Mouse (Mus musculus) c-Kit-positive CD71-negative TER-119-negative erythroid progenitor cells, embryonic 14.5 days (primary cell): ENCODE data around the gene Gm28051.

Source experiments
- DNase-seq: peaks from one replicate; pipeline ENCODE4 v3.0.0-alpha.2; 2013; ENCODE audit warnings: low read depth

Gene Gm28051

DNA sequence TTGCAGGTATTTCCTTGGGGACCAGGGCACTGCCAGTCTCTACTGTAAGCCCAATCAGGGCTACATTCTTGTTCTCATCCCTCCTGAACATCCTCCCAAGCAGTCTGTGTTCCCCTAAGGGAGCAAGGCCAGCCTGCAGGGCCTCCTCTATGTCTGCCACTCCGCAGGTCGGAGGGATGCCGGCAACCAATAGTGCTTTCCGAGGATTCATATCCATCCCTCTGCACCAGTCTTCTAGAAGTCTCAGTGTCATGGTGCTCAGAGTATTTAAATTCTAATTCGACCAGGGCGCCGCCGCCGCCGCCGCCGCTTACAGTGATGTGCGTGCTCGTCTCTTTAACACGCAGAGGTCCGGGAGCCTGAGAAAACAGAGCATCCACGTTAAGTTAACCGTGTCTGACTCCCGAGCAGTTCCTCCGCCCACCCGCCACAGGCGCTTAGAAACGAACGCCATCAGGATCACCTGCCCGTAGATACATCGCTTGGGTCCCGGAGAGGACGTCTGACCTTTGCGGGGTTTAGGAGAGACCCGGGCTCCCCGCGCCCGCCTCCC lies 14.5 kb downstream of the Gm28051 start:
- DNase-seq: no peak

DNA sequence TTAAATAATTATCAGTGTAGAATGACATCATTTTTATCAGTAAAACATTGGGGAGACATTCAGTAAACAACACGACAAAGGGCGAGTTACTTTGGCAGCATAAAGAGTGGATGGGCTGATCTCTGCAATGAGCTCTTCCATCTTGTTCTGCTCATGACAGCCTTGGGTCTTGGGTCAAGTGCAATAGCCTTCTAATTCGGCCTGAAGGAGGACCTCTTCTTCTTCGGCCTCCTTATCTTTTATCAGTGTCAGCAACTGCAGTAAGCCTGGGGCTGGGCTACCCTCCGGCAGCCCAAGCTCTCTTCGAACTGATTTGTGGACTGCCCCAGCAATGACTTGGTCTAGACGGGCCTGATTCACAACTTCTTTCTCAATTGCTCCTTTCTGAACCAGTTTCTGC lies 15.5 kb downstream of the Gm28051 start:
- DNase-seq: no peak

GRCm38 (mm10) chr12:102740285-102740684 lies 17.3 kb downstream of the Gm28051 start:
- no peak for DNase-seq

GRCm38 (mm10) chr12:102739096-102739495 lies 18.5 kb downstream of the Gm28051 start:
- DNase-seq: no peak

DNA sequence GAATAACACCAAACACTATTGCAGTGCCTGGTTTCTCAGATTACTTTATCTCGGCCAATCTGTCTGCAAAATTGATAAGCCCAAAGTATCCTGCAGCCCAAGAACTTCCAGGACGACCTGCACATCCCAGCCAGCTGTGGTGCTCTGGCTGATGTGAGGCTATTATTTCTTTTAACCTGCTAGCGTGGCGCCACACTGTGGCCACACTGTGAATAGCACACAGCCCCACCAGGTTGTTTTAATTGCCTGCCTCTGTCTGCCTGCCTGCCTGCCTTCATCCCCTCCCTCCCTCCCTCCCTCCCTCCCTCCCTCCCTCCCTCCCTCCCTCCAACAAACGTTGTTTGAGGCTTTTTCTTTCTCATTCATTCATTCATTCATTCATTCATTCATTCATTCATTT lies 24.2 kb downstream of the Gm28051 start:
- DNase-seq: peak; percentile 65

- no peak for DNase-seq
These were observed 26.6 kb downstream of the Gm28051 start for GRCm38 (mm10) chr12:102730798-102731619.

DNA sequence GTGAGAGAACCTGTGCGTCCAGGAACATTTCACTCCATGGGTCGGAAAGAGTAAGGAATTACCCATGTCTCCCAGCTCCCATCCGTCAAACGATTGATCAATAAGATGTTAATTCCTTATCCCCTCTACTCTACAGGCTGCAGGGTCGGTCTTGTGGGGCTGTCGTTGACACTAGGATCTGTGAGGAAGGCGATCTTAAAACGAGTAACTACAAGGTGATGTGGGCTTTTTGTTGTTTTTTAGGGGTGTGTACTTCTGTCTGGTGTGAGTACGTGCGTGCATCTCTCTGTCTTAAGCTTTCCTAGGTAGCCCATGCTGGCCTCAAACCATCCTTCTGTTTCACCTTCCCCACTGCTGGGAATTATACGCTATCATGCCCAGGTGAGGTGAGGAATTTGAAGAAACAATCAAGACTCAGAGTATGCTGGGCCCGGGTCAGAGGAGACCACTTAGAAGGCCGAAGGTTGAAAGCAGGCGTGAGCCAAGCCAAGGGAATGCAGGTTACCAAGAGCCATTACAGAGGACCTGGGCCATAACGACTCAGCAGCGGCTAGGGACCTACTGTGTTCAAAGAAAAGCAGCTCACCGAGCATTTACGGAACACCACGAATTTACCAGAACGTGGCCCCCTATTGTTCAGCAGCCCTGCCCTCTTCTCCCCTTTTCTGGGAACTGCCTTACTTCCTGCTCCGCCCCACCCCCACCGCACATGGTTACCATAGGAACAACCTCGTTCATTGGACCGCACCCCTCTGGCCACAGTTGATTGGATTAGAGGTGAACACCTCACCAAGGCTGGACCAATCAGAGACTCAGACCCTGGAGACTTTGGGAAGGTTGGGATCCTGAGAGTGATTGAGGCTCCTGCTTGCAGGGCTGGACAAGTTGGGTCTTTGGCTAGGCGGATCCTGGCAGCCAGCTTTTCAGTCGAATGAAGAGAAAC lies 27.4 kb downstream of the Gm28051 start:
- DNase-seq: peak; percentile 63

- no peak for DNase-seq
These were observed 31.8 kb downstream of the Gm28051 start for GRCm38 (mm10) chr12:102725761-102726175.

- no peak for DNase-seq
These were observed 32.4 kb downstream of the Gm28051 start for GRCm38 (mm10) chr12:102725146-102725545.

GRCm38 (mm10) chr12:102723861-102724260 lies 33.7 kb downstream of the Gm28051 start:
- no peak for DNase-seq

GRCm38 (mm10) chr12:102722966-102723365 lies 34.6 kb downstream of the Gm28051 start:
- no peak for DNase-seq

- DNase-seq: no peak
These were observed 35.1 kb downstream of the Gm28051 start for GRCm38 (mm10) chr12:102722451-102722850.

DNA sequence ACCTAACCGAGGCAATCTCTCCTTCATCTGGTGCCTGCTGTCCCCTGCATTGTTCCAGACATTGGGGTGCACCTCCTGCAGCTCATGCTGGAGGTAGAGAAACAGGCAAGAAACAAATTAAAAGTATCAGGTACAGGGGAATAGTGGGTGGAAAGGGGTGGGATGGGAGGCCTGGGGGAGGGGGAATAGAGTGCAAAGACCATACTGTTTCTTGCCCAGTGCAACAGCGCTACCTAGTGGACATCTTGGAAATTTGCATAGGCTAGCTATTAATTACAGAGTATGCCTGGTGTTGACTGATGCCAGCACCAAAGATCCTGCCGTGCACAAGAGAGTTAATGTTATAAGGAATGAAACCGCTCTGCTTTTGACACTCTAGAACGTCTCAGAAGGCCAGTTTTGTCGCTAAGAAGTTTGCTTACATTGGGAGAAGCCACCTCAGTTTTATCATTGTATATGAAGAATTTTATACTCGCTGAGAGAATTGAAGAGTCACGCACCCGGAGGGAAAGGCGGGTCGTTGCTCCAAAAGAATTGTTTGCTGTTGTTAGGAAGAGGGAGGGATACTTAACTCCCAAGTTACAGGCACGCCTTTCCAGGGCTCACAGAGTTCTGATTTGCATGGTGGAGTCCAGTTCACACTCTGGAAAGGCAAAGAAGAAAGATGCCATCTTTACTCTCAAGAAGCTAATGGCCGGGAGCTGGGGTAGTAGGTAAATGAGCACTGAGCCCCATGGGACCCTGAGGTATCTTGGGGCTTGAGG lies 37.8 kb downstream of the Gm28051 start:
- no peak for DNase-seq

GRCm38 (mm10) chr12:102714654-102715395 lies 42.7 kb downstream of the Gm28051 start:
- DNase-seq: no peak

GRCm38 (mm10) chr12:102714116-102714515 lies 43.4 kb downstream of the Gm28051 start:
- DNase-seq: no peak

DNA sequence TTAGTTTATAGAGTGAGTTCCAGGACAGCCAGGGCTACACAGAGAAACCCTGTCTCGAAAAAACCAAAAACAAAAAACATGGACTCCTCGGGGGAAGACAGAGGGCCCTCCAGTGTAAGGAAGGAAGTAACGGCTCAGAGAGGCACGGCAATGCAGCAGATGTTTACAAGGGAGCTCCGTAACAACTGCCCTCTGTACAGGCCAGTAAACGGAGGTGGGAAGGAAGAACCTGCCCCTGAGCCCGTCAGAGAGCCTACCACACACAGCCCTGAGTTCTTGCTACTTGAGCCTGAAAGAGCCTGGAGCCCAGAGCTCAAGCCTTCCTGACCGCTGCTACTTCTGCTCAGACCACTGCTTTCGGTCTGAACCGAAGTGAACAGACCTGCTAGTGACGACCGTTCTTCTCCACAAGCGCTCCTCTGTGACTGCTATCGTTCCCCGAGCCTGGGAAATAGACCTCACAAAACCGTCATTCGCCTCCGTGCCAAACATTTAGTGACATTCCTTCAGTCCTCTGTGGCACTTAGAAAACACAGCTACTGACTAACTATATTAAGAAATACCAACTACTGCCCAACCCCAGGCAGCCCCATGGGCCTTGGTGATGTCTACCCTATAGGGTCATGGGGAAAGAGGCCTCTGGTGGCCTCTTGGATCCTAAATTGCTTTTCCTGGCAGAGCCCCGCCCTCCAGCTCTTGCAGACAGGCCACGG lies 44.3 kb downstream of the Gm28051 start:
- DNase-seq: no peak

DNA sequence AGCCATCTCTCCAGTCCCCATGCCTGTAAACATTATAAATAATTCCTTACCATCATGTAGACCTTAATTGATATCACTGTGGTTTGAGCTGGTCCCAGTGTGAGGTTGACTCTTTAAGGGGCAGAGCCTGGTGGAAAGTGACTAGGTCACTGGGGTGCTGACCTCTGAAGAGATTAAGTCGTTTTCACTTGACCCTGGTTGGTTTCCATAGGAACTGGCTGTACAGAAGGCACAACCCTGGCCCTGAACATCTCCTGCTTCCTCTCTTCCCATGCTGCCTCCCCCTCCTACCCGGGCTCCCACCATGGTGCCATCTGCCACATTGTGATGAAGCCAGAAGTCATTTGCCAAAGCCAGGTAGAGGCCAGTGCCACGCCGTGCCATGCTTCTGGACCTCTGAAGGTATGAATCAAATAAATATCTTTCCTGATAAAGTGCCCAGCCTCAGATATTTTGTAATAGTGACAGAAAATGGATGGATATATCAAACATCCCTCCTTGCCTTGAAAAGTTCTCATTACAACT lies 46.7 kb downstream of the Gm28051 start:
- no peak for DNase-seq

DNA sequence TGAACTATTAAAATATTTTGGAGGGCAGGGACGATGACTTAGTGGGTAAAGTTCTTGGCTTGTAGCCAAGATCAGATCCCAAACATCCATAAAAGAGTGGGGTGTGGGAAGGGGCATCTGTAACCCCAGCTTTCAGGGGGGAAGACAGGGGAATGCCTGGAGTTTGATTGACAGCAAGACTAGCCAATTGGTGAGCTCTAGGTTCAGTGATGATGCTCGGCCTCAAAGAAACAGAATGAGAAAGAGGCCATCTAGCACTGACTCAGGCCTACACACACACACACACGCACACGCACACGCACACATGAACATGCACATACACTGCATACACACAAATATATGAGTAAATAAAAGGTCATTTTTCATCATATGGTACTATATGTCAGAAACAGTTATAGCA lies 47.7 kb downstream of the Gm28051 start:
- no peak for DNase-seq

DNA sequence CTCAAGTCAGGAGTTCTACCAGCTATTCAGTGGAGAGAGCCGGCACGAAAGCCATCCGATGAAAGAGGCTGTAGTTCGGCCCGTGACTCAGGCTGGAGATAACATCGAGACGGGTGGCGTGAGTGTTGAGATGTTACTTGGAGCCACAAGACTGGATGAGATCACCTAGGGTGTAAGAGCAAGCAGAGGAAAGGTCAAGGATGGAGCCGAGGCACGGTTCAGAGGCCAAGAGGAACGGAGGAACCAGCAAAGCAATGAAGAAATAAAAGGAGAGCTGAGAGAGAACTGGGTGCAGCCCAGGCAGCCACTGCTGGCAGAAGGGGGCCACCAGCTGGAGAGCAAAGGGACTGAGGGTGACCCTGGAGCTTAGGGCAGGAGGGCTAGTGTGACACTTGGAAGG lies 49.3 kb downstream of the Gm28051 start:
- DNase-seq: no peak

DNA sequence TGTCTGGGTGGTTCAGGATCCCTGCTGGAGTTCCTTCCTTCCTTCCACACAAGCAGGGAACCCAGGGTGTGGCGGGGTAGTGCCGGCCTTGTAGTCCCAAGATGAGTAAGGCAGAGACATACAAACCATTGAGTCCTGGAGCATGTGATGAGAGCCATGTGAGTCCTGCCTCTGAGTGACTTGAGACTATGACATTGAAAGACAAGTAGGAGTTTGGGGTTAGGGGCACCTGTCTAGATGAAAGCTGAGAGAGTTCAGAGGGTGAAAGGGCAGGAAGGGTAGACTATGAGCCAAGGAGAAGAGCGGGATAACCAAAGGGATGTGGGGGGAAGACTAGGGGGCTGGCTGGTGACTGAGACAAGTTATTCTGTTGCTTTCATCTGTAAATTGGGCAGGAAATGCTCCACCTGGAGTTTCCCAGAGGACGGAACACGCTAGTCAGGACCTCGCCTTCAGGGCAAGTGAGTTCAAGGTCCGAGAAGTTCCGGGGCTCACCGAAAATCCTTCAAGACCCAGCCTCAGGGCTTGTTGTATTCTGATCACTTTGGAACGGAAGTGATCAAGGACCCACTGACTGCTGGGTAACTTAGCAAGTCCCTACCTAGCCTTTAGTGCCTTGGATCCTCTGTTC lies 50.6 kb downstream of the Gm28051 start:
- DNase-seq: no peak
